Mouse (Mus musculus) myocyte (in vitro differentiated cells): Measurements from ENCODE around the gene Pex11a.

Source experiments
- CEBPB ChIP-seq: IDR thresholded peaks from 2 replicates; pipeline ENCODE4 v1.6.1; 2011; ENCODE audit warnings: mild to moderate bottlenecking, moderate library complexity; ENCODE audit not compliant: poor library complexity, insufficient read depth, severe bottlenecking
- E2F4 ChIP-seq: IDR thresholded peaks from one replicate; pipeline ENCODE4 v1.6.1; 2011; ENCODE audit warnings: mild to moderate bottlenecking, control low read depth, moderate library complexity; ENCODE audit not compliant: insufficient read depth
- MAX ChIP-seq: IDR thresholded peaks from one replicate; pipeline ENCODE4 v1.6.1; 2011; ENCODE audit warnings: low read depth, mild to moderate bottlenecking, control low read depth
- MYOD1 ChIP-seq, 3 experiments: IDR thresholded peaks; one replicate each; pipeline ENCODE4 v1.6.1; 2011; ENCODE audit warnings: control low read depth in 2 of 3, low read depth in 2 of 3, mild to moderate bottlenecking in 2 of 3, moderate library complexity in 1 of 3; ENCODE audit not compliant: insufficient read length in 2 of 3, control insufficient read depth in 1 of 3
- MYOG ChIP-seq, 3 experiments: IDR thresholded peaks; one replicate each; pipeline ENCODE4 v1.6.1; 2011; ENCODE audit warnings: control low read depth in 2 of 3, low read depth in 2 of 3, mild to moderate bottlenecking in 2 of 3; ENCODE audit not compliant: insufficient read length in 2 of 3, control insufficient read depth in 1 of 3, insufficient read depth in 1 of 3
- POLR2A ChIP-seq: IDR thresholded peaks from one replicate; pipeline ENCODE4 v1.6.1; 2011; ENCODE audit warnings: low read depth, mild to moderate bottlenecking, control low read depth, moderate library complexity; ENCODE audit not compliant: insufficient read length
- POLR2AphosphoS2 ChIP-seq: IDR thresholded peaks from one replicate; pipeline ENCODE4 v1.6.1; 2011; ENCODE audit warnings: low read depth, control low read depth; ENCODE audit not compliant: insufficient read length
- SRF ChIP-seq: IDR thresholded peaks from one replicate; pipeline ENCODE4 v1.6.1; 2011; ENCODE audit warnings: low read depth; ENCODE audit not compliant: control insufficient read depth, insufficient read length
- TCF12 ChIP-seq: IDR thresholded peaks from one replicate; pipeline ENCODE4 v1.6.1; 2011; ENCODE audit warnings: mild to moderate bottlenecking, control low read depth; ENCODE audit not compliant: poor library complexity, insufficient read depth, severe bottlenecking
- TCF3 ChIP-seq: IDR thresholded peaks from one replicate; pipeline ENCODE4 v1.6.1; 2011; ENCODE audit warnings: low read depth, control low read depth; ENCODE audit not compliant: insufficient read length
- USF1 ChIP-seq: IDR thresholded peaks from one replicate; pipeline ENCODE4 v1.6.1; 2011; ENCODE audit warnings: low read depth, mild to moderate bottlenecking, control low read depth, moderate library complexity

- TF ChIP-seq MYOD1 (IDR thresholded peaks at IDR 0.05; ENCODE audit: control insufficient read depth in 1 of 3, insufficient read length in 2 of 3, low read depth in 2 of 3) (no peak), POLR2A (no peak), TCF3 (no peak), TCF12 (no peak), USF1 (no peak), MAX (no peak), MYOG (IDR thresholded peaks at IDR 0.05; ENCODE audit: control insufficient read depth in 1 of 3, insufficient read depth in 1 of 3, insufficient read length in 2 of 3, low read depth in 2 of 3) (no peak), E2F4 (no peak), CEBPB (no peak), SRF (no peak), POLR2AphosphoS2 (no peak)
Measured at GRCm38 (mm10) chr7:79782516-79782855, 39.6 kb upstream of the Pex11a start.
